Comparison of ENCODE assay signal across 15 mouse cellular contexts in genomic region chr11:106785043-106785442, GRCm38 (mm10). TPM values are rescaled to one million over a fixed set of nuclear protein-coding genes. Genes with fewer than 3 reads are reported as not detected.
DNase-seq lines count a peak whose midpoint lies in the region; ATAC-seq lines count a peak whose summit lies in the region.
"Had no signal": no experiment of that assay in that cellular context is flagged by ENCODE, and none has a peak within 500 bp of the region (broad histone marks: within the 10 kb centered on the region; RNA-seq: fewer than 3 reads in every experiment).

No protein-coding gene starts in this region.

- no peak overlapping the region for H3K27ac ChIP-seq in heart, embryonic 13.5 days (replicated peaks)
- H3K27ac ChIP-seq in heart, embryonic 10.5 days, result no peak overlapping the region
- H3K27ac ChIP-seq in liver, embryonic 15.5 days (replicated peaks), result no peak overlapping the region
- H3K27ac ChIP-seq in forebrain, embryonic 14.5 days (ENCODE audit: low read depth, low read length), result no peak overlapping the region
- no peak overlapping the region for H3K27ac ChIP-seq in midbrain, embryonic 13.5 days

- H3K27me3 ChIP-seq in heart, embryonic 13.5 days (replicated peaks), result no peaks in the 10 kb centered on the region
- no peaks in the 10 kb centered on the region for H3K27me3 ChIP-seq in heart, embryonic 10.5 days (ENCODE audit: insufficient read depth, poor library complexity, severe bottlenecking)
- H3K27me3 ChIP-seq in liver, embryonic 15.5 days, result no peaks in the 10 kb centered on the region
- H3K27me3 ChIP-seq in forebrain, embryonic 14.5 days (replicated peaks; ENCODE audit: control insufficient read depth, insufficient read depth, low read length), result no peaks in the 10 kb centered on the region
- H3K27me3 ChIP-seq in midbrain, embryonic 13.5 days, result no peaks in the 10 kb centered on the region
- H3K27me3 ChIP-seq: Patski had no signal

- peak overlapping the region; percentile 75 for H3K4me2 ChIP-seq in heart, embryonic 13.5 days
- 0 out of 2 replicates have a peak overlapping the region, but pooled peaks have one; percentile 68 for H3K4me2 ChIP-seq in liver, embryonic 15.5 days
- H3K4me2 ChIP-seq in forebrain, embryonic 14.5 days (ENCODE audit: low read length), result peak overlapping the region; percentile 64
- H3K4me2 ChIP-seq in midbrain, embryonic 13.5 days (replicated peaks), result peak overlapping the region; percentile 60

- ATAC-seq in heart, embryonic 13.5 days (ENCODE audit: extremely low read depth, insufficient number of reproducible peaks, low FRiP score, low TSS enrichment), result no peak
- ATAC-seq in liver, embryonic 15.5 days (ENCODE audit: insufficient read depth), result no peak
- ATAC-seq in forebrain, embryonic 14.5 days, result no peak
- no peak for ATAC-seq in midbrain, embryonic 13.5 days
- ATAC-seq in erythroid progenitor cell, adult 5-6 weeks (replicated peaks; ENCODE audit: low FRiP score, poor library complexity, severe bottlenecking), result no peak
- ATAC-seq: Patski had no signal

- H3K9me3 ChIP-seq in heart, embryonic 13.5 days, result no peaks in the 10 kb centered on the region
- no peaks in the 10 kb centered on the region for H3K9me3 ChIP-seq in heart, embryonic 10.5 days
- no peaks in the 10 kb centered on the region for H3K9me3 ChIP-seq in liver, embryonic 15.5 days (replicated peaks)
- H3K9me3 ChIP-seq in forebrain, embryonic 14.5 days (replicated peaks; ENCODE audit: control insufficient read depth, low read length), result no peaks in the 10 kb centered on the region
- H3K9me3 ChIP-seq in midbrain, embryonic 13.5 days, result no peaks in the 10 kb centered on the region

- WGBS in heart, embryonic 13.5 days, result 77% methylated on average over 1 of the region's 1 CpGs
- 85% methylated on average over 1 of the region's 1 CpGs for WGBS in heart, embryonic 10.5 days
- WGBS in liver, embryonic 15.5 days (ENCODE audit: insufficient replicate concordance), result 71% methylated on average over 1 of the region's 1 CpGs
- 73% methylated on average over 1 of the region's 1 CpGs for WGBS in forebrain, embryonic 14.5 days
- WGBS in midbrain, embryonic 13.5 days, result 78% methylated on average over 1 of the region's 1 CpGs

- H3K4me1 ChIP-seq in heart, embryonic 13.5 days, result peaks cover 46% of the 10 kb centered on the region
- peaks cover 5% of the 10 kb centered on the region; the same call in 1 of the 2 replicates for H3K4me1 ChIP-seq in heart, embryonic 10.5 days
- peaks cover 36% of the 10 kb centered on the region for H3K4me1 ChIP-seq in liver, embryonic 15.5 days (replicated peaks)
- peaks cover 13% of the 10 kb centered on the region for H3K4me1 ChIP-seq in forebrain, embryonic 14.5 days (ENCODE audit: control insufficient read depth, insufficient read depth, low read length)
- peaks cover 37% of the 10 kb centered on the region for H3K4me1 ChIP-seq in midbrain, embryonic 13.5 days (replicated peaks)

- no peak for DNase-seq in heart, embryonic 10.5 days (ENCODE audit: low spot score)
- no peak for DNase-seq in liver
- DNase-seq in forebrain, embryonic 14.5 days (ENCODE audit: low spot score), result no peak
- no peak for DNase-seq in thymus, postnatal 14 days
- DNase-seq: adrenal gland, postnatal 10 days; cerebellum, adult 8-10 months; gastrocnemius, postnatal 14 days; heart, postnatal 36 days; kidney, postnatal 25 days; lung, postnatal 14 days had no signal

- peak overlapping the region; percentile 96 for H3K4me3 ChIP-seq in heart, embryonic 13.5 days
- H3K4me3 ChIP-seq in heart, embryonic 10.5 days, result no peak overlapping the region
- no peak overlapping the region for H3K4me3 ChIP-seq in liver, embryonic 15.5 days (replicated peaks)
- no peak overlapping the region for H3K4me3 ChIP-seq in forebrain, embryonic 14.5 days (ENCODE audit: low read depth, low read length)
- H3K4me3 ChIP-seq in midbrain, embryonic 13.5 days (replicated peaks), result peak overlapping the region; percentile 98

- H3K36me3 ChIP-seq in heart, embryonic 13.5 days, result peaks cover 72% of the 10 kb centered on the region
- H3K36me3 ChIP-seq in heart, embryonic 10.5 days, result peaks cover 75% of the 10 kb centered on the region
- peaks cover 70% of the 10 kb centered on the region for H3K36me3 ChIP-seq in liver, embryonic 15.5 days (replicated peaks)
- H3K36me3 ChIP-seq in forebrain, embryonic 14.5 days (ENCODE audit: control insufficient read depth, insufficient read depth, low read length), result peaks cover 70% of the 10 kb centered on the region
- H3K36me3 ChIP-seq in midbrain, embryonic 13.5 days, result peaks cover 56% of the 10 kb centered on the region

- no peak overlapping the region for H3K9ac ChIP-seq in heart, embryonic 13.5 days
- no peak overlapping the region for H3K9ac ChIP-seq in liver, embryonic 15.5 days
- no peak overlapping the region for H3K9ac ChIP-seq in forebrain, embryonic 14.5 days (ENCODE audit: low read length)
- H3K9ac ChIP-seq in midbrain, embryonic 13.5 days (replicated peaks), result no peak overlapping the region

RNA-seq across cellular contexts. Expression of gene Ddx5, which starts 3.9 kb away (rescaled TPM):
- polyA plus RNA-seq in heart, embryonic 13.5 days (2015; fragmentation: Nextera tagmentation; extraction: Ambion mirVana), result 192 and 199 TPM in 2 replicates
- polyA plus RNA-seq in heart, embryonic 10.5 days (2016; fragmentation: Nextera tagmentation; extraction: Ambion mirVana), result 203 and 259 TPM in 2 replicates
- 114 and 115 TPM in 2 replicates for polyA plus RNA-seq in liver, embryonic 15.5 days (2015; fragmentation: Nextera tagmentation; extraction: Ambion mirVana)
- polyA plus RNA-seq in forebrain, embryonic 14.5 days (2014; fragmentation: Nextera tagmentation; extraction: Ambion mirVana), result 504 and 550 TPM in 2 replicates
- 487 and 502 TPM in 2 replicates for polyA plus RNA-seq in midbrain, embryonic 13.5 days (2015; fragmentation: Nextera tagmentation; extraction: Ambion mirVana)
- 493 and 595 TPM in 2 replicates for total RNA-seq in erythroid progenitor cell, adult 5-6 weeks (2015; ENCODE audit: low replicate concordance)
- total RNA-seq in erythroid progenitor cell, adult 5-6 weeks (2017; ENCODE audit: low replicate concordance), result 692 and 836 TPM in 2 replicates

RNA-seq across cellular contexts. Expression of gene Cep95, which starts 4.0 kb away (rescaled TPM):
- 11.5 and 13.7 TPM in 2 replicates for polyA plus RNA-seq in heart, embryonic 13.5 days (2015; fragmentation: Nextera tagmentation; extraction: Ambion mirVana)
- 15.8 and 18.3 TPM in 2 replicates for polyA plus RNA-seq in heart, embryonic 10.5 days (2016; fragmentation: Nextera tagmentation; extraction: Ambion mirVana)
- 7.8 and 9.1 TPM in 2 replicates for polyA plus RNA-seq in liver, embryonic 15.5 days (2015; fragmentation: Nextera tagmentation; extraction: Ambion mirVana)
- 12.2 and 14.2 TPM in 2 replicates for polyA plus RNA-seq in forebrain, embryonic 14.5 days (2014; fragmentation: Nextera tagmentation; extraction: Ambion mirVana)
- polyA plus RNA-seq in midbrain, embryonic 13.5 days (2015; fragmentation: Nextera tagmentation; extraction: Ambion mirVana), result 20.2 and 20.4 TPM in 2 replicates
- 60.8 and 66.3 TPM in 2 replicates for total RNA-seq in erythroid progenitor cell, adult 5-6 weeks (2015; ENCODE audit: low replicate concordance)
- 39.8 and 61.5 TPM in 2 replicates for total RNA-seq in erythroid progenitor cell, adult 5-6 weeks (2017; ENCODE audit: low replicate concordance)

RNA-seq across cellular contexts. Expression of gene Polg2, which starts 5.7 kb away (rescaled TPM):
- 6.1 and 6.5 TPM in 2 replicates for polyA plus RNA-seq in heart, embryonic 13.5 days (2015; fragmentation: Nextera tagmentation; extraction: Ambion mirVana)
- polyA plus RNA-seq in heart, embryonic 10.5 days (2016; fragmentation: Nextera tagmentation; extraction: Ambion mirVana), result 9.4 and 9.9 TPM in 2 replicates
- 3.8 and 4.7 TPM in 2 replicates for polyA plus RNA-seq in liver, embryonic 15.5 days (2015; fragmentation: Nextera tagmentation; extraction: Ambion mirVana)
- polyA plus RNA-seq in forebrain, embryonic 14.5 days (2014; fragmentation: Nextera tagmentation; extraction: Ambion mirVana), result 9.1 and 10.1 TPM in 2 replicates
- polyA plus RNA-seq in midbrain, embryonic 13.5 days (2015; fragmentation: Nextera tagmentation; extraction: Ambion mirVana), result 10.0 and 10.7 TPM in 2 replicates
- 3.2 and 4.6 TPM in 2 replicates for total RNA-seq in erythroid progenitor cell, adult 5-6 weeks (2015; ENCODE audit: low replicate concordance)
- total RNA-seq in erythroid progenitor cell, adult 5-6 weeks (2017; ENCODE audit: low replicate concordance), result 1.4 and 3.9 TPM in 2 replicates

RNA-seq across cellular contexts. Expression of gene Milr1, which starts 34.0 kb away (rescaled TPM):
- polyA plus RNA-seq in heart, embryonic 13.5 days (2015; fragmentation: Nextera tagmentation; extraction: Ambion mirVana), result 1.5 and 1.9 TPM in 2 replicates
- polyA plus RNA-seq in heart, embryonic 10.5 days (2016; fragmentation: Nextera tagmentation; extraction: Ambion mirVana), result 0.46 and 1.2 TPM in 2 replicates
- polyA plus RNA-seq in liver, embryonic 15.5 days (2015; fragmentation: Nextera tagmentation; extraction: Ambion mirVana), result 2.8 and 3.2 TPM in 2 replicates
- polyA plus RNA-seq in forebrain, embryonic 14.5 days (2014; fragmentation: Nextera tagmentation; extraction: Ambion mirVana), result 0.61 and 0.78 TPM in 2 replicates
- polyA plus RNA-seq in midbrain, embryonic 13.5 days (2015; fragmentation: Nextera tagmentation; extraction: Ambion mirVana), result 0.97 and 1.2 TPM in 2 replicates
- 7.9 and 10.5 TPM in 2 replicates for total RNA-seq in erythroid progenitor cell, adult 5-6 weeks (2015; ENCODE audit: low replicate concordance)
- total RNA-seq in erythroid progenitor cell, adult 5-6 weeks (2017; ENCODE audit: low replicate concordance), result 9.1 and 13.4 TPM in 2 replicates

RNA-seq across cellular contexts. Expression of gene Pecam1, which starts 34.6 kb away (rescaled TPM):
- 60.7 and 61.4 TPM in 2 replicates for polyA plus RNA-seq in heart, embryonic 13.5 days (2015; fragmentation: Nextera tagmentation; extraction: Ambion mirVana)
- 40.6 and 56.0 TPM in 2 replicates for polyA plus RNA-seq in heart, embryonic 10.5 days (2016; fragmentation: Nextera tagmentation; extraction: Ambion mirVana)
- polyA plus RNA-seq in liver, embryonic 15.5 days (2015; fragmentation: Nextera tagmentation; extraction: Ambion mirVana), result 7.0 and 7.8 TPM in 2 replicates
- polyA plus RNA-seq in forebrain, embryonic 14.5 days (2014; fragmentation: Nextera tagmentation; extraction: Ambion mirVana), result 15.0 and 16.8 TPM in 2 replicates
- 14.1 and 15.8 TPM in 2 replicates for polyA plus RNA-seq in midbrain, embryonic 13.5 days (2015; fragmentation: Nextera tagmentation; extraction: Ambion mirVana)
- total RNA-seq in erythroid progenitor cell, adult 5-6 weeks (2015; ENCODE audit: low replicate concordance), result 7.1 and 16.6 TPM in 2 replicates
- 5.5 and 7.2 TPM in 2 replicates for total RNA-seq in erythroid progenitor cell, adult 5-6 weeks (2017; ENCODE audit: low replicate concordance)

Comparison
In these comparisons a context has a peak if more than half of its experiments do, and no peak if none do; other contexts are left out.
1. H3K4me3 ChIP-seq: peak in heart, embryonic 13.5 days (single experiment) and midbrain, embryonic 13.5 days (single experiment); none in heart, embryonic 10.5 days (single experiment), liver, embryonic 15.5 days (single experiment) and forebrain, embryonic 14.5 days (single experiment).
2. Peak in every context shown above with its lines, with median percentiles within 50 percentile points of each other: H3K4me2 ChIP-seq.